Mouse (Mus musculus) midbrain, embryonic 14.5 days (tissue): ENCODE data around the gene Lbr. TPM values are rescaled to one million over a fixed set of nuclear protein-coding genes. Genes with fewer than 3 reads are reported as not detected.

Experiments
- ATAC-seq: fragments of 200-750 bp; cut with Nextera tagmentation; 2 replicates; pipeline ENCODE4 v1.8.0; 2017; ENCODE audit warnings: moderate number of reproducible peaks, moderate library complexity; ENCODE audit not compliant: low FRiP score, low TSS enrichment
- DNase-seq: peaks from one replicate; pipeline ENCODE4 v3.0.0-alpha.2; 2015
- H3K27ac ChIP-seq: fragments of 300-500 bp; sonication (generic); replicated peaks from 2 replicates; pipeline ENCODE4 v1.5.1; 2014; ENCODE audit warnings: mild to moderate bottlenecking, low read depth, low read length, moderate library complexity
- H3K27me3 ChIP-seq: fragments of 300-500 bp; sonication (generic); 2 replicates; pipeline ENCODE4 v1.6.1; 2014; ENCODE audit warnings: low read length, control low read depth, mixed read lengths; ENCODE audit not compliant: control insufficient read depth, insufficient read depth
- H3K36me3 ChIP-seq: fragments of 300-500 bp; sonication (generic); 2 replicates; pipeline ENCODE4 v1.6.1; 2014; ENCODE audit warnings: low read length, control low read depth; ENCODE audit not compliant: control insufficient read depth, insufficient read depth
- H3K4me1 ChIP-seq: fragments of 300-500 bp; sonication (generic); 2 replicates; pipeline ENCODE4 v1.6.1; 2014; ENCODE audit warnings: mild to moderate bottlenecking, antibody characterized with exemption, low read length, control low read depth; ENCODE audit not compliant: control insufficient read depth, insufficient read depth
- H3K4me2 ChIP-seq: fragments of 300-500 bp; sonication (generic); 2 replicates; pipeline ENCODE4 v1.6.1; 2014; ENCODE audit warnings: mild to moderate bottlenecking, low read length, moderate library complexity
- H3K4me3 ChIP-seq: fragments of 300-500 bp; sonication (generic); replicated peaks from 2 replicates; pipeline ENCODE4 v1.5.1; 2014; ENCODE audit warnings: low read depth, low read length
- H3K9ac ChIP-seq: fragments of 300-500 bp; sonication (generic); replicated peaks from 2 replicates; pipeline ENCODE4 v1.6.1; 2014; ENCODE audit warnings: mild to moderate bottlenecking, low read length, moderate library complexity
- H3K9me3 ChIP-seq: fragments of 300-500 bp; sonication (generic); 2 replicates; pipeline ENCODE4 v1.6.1; 2016; ENCODE audit warnings: low read length, control low read depth, mixed read lengths; ENCODE audit not compliant: control insufficient read depth
- WGBS: fragments of 180-500 bp; shearing (Covaris S2); extraction: QIAGEN DNeasy Blood & Tissue Kit; methylation state at CpG from one replicate; pipeline ENCODE4 v1.1.7; 2014; 5-methylcytosine and 5-hydroxymethylcytosine counted together
- polyA plus RNA-seq: library from polyadenylated mRNA; unstranded; fragments of >200 nt; fragmentation: Nextera tagmentation; extraction: Ambion mirVana; gene quantifications from 2 replicates; pipeline ENCODE4 v1.2.1, GENCODE M21; 2014

Lbr gene
- polyA plus RNA-seq, 1 experiment from 2014 or later = 43.3 TPM

DNA sequence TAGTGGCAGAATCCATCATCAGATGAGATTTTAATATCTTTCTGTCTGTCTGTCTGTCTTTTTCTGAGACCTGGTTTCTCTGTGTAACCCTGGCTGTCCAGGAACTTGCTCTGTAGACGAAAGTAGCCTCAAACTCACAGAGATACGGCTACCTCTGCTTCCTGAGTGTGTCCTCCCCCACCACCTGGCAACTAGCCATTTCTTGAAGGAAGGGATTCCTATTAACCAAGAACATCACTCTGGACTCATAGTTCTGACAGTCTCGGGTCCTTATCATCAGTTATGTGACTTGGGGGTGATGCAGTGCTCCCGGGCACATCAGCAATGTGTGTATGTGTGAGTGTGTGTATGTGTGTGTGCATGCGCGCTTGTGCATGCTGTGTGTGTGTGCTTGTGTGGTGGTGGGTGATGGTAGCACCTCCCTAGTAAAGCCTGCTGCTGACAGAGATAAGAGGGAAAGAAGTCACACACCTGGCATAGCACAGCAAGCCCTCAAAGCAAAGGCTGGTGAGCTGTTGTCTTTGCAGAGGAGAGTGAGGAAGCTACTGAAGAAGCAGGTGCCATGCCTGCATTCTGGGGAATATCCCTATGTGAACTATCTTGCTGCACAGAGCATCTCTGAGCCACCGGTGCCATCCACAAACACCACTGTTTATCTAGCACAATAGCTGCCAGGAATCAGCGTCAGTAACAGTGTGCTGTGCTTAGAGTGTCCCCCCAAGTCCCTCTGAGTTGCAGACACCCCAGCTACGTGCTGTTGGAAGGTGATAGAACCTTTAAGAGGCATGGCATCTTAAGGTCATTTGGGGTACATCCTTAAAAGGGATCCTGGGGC is 30.5 kb upstream of the Lbr start:
- Histone ChIP-seq H3K9ac (no peak overlapping the region), H3K4me2 (no peak overlapping the region), H3K4me1 (no peaks in the 10 kb centered on the region), H3K9me3 (no peaks in the 10 kb centered on the region), H3K27me3 (no peaks in the 10 kb centered on the region), H3K36me3 (no peaks in the 10 kb centered on the region), H3K4me3 (no peak overlapping the region), H3K27ac (no peak overlapping the region)
- no peak for DNase-seq
- ATAC-seq = no peak
- WGBS = 86% methylated on average over 9 of the region's 9 CpGs

- no peak for ATAC-seq
- no peaks in the 10 kb centered on the region for H3K9me3 ChIP-seq
- 88% methylated on average over 3 of the region's 3 CpGs for WGBS
Observed at GRCm38 (mm10) chr1:181872639-181873038, 29.8 kb upstream of the Lbr start.

GRCm38 (mm10) chr1:181866429-181867280 is 23.8 kb upstream of the Lbr start:
- Histone ChIP-seq H3K4me2 (no peak overlapping the region), H3K9ac (no peak overlapping the region), H3K27ac (no peak overlapping the region), H3K4me3 (no peak overlapping the region), H3K4me1 (no peaks in the 10 kb centered on the region), H3K27me3 (no peaks in the 10 kb centered on the region), H3K36me3 (no peaks in the 10 kb centered on the region), H3K9me3 (no peaks in the 10 kb centered on the region)
- DNase-seq = no peak
- ATAC-seq = no peak
- WGBS = 86% methylated on average over 6 of the region's 6 CpGs

More at GRCm38 (mm10) chr1:181872639-181873038, 29.8 kb upstream of the Lbr start:
- no peak for DNase-seq
- Histone ChIP-seq H3K9ac (no peak overlapping the region), H3K27me3 (no peaks in the 10 kb centered on the region), H3K36me3 (no peaks in the 10 kb centered on the region), H3K4me3 (no peak overlapping the region), H3K27ac (no peak overlapping the region), H3K4me1 (no peaks in the 10 kb centered on the region), H3K4me2 (no peak overlapping the region)

DNA sequence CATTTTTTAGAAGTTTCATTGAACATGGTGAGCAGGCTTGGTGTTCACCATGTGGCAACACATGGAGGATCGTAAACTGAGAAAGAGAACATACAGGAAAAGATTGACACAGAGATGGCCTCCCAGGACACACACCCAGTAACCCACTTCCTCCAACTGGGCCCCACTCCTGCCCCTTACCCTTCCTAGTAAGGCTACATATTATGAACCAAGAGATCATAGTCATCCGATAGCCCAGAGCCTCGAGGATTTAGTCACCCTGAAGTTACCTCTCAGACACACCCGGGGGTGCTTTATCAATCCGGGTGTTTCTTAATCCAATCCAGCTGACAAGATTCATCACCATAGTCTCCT is 23.0 kb upstream of the Lbr start:
- Histone ChIP-seq H3K4me3 (no peak overlapping the region), H3K9ac (no peak overlapping the region), H3K9me3 (no peaks in the 10 kb centered on the region), H3K4me1 (no peaks in the 10 kb centered on the region), H3K27ac (no peak overlapping the region), H3K27me3 (no peaks in the 10 kb centered on the region), H3K4me2 (no peak overlapping the region), H3K36me3 (no peaks in the 10 kb centered on the region)
- DNase-seq (no peak), ATAC-seq (no peak)
- 81% methylated on average over 5 of the region's 5 CpGs for WGBS

DNA sequence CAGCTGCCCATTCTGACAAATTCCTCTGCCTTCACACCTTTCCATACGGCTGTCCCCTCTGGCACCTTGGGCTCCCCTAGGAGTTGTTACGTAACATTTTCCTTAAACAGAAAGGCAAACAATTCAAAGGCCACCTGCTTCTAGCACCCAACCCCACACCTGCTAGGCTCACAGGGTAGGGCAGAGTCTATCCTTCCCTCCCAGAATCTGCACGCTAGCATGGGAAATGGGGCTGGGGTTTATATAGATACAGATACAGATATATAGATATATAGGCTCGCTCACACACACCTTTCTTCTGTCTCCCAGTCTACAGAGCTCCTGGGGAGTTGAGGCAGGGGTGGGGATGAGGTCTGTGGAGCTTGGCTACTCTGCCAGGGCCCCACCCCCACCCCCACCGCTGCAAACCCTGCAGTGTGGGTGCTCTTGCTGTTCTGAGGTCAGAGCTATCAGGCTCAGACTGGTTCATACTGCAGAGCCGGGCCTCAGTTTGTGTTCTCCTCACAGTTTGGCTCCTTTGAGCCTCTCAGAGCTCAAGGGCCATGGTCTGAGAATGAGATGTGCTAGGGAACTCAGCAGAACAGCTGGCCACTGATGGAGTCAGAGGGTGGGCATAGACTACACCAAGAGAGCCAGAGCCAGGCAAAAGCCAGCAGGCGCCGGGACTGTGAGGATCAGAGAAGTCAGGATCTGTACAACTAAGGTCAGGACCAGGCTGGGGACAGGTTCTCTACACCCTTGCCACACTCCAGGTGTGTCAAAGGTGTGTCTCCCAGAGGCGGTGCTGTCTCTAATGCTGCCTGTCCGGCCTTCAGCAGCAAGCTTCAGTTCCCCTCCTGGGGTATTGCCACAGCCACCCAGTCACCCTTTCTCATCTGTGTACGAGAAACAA is 22.4 kb upstream of the Lbr start:
- no peak for ATAC-seq
- Histone ChIP-seq H3K4me1 (no peaks in the 10 kb centered on the region), H3K9me3 (no peaks in the 10 kb centered on the region), H3K4me3 (no peak overlapping the region), H3K9ac (no peak overlapping the region), H3K27ac (no peak overlapping the region), H3K36me3 (no peaks in the 10 kb centered on the region), H3K27me3 (no peaks in the 10 kb centered on the region), H3K4me2 (no peak overlapping the region)
- no peak for DNase-seq
- 76% methylated on average over 11 of the region's 11 CpGs for WGBS

DNA sequence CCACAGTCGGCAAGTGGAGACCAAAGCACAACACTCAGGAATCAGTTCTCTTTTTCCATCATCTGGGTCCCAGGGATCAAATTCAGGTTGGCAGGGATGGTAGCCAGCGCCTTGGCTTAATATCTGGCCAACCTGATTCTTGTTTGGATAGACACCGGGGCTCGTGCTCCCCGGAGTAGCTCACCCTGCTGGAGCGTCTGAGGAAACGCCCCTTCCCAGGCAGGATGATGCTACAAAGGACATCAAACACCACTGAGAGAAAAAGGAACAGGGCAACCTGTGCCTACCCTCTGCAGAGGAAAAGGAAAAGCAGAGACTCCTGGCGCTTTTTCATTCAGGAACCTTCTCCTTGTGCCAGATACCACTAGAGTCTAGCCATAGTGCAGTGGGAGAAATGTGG is 20.6 kb upstream of the Lbr start:
- whole genome bisulfite sequencing = 43% methylated on average over 8 of the region's 8 CpGs
- DNase-seq (no peak), ATAC-seq (no peak)
- H3K4me1 ChIP-seq = no peaks in the 10 kb centered on the region
- no peaks in the 10 kb centered on the region for H3K27me3 ChIP-seq
- H3K27ac ChIP-seq = no peak overlapping the region
- H3K4me3 ChIP-seq = no peak overlapping the region
- H3K4me2 ChIP-seq = no peak overlapping the region
- no peak overlapping the region for H3K9ac ChIP-seq
- no peaks in the 10 kb centered on the region for H3K9me3 ChIP-seq
- H3K36me3 ChIP-seq = no peaks in the 10 kb centered on the region

- H3K27ac ChIP-seq = 0 out of 2 replicates have a peak overlapping the region, but pooled peaks have one; percentile 8
- WGBS = 46% methylated on average over 16 of the region's 16 CpGs
Observed at GRCm38 (mm10) chr1:181862676-181863374, 20.0 kb upstream of the Lbr start.

More at GRCm38 (mm10) chr1:181862676-181863374, 20.0 kb upstream of the Lbr start:
- ATAC-seq = no peak
- DNase-seq = peak; percentile 34
- no peak overlapping the region for H3K4me2 ChIP-seq
- H3K9ac ChIP-seq = no peak overlapping the region
- H3K36me3 ChIP-seq = no peaks in the 10 kb centered on the region
- no peaks in the 10 kb centered on the region for H3K4me1 ChIP-seq
- H3K9me3 ChIP-seq = no peaks in the 10 kb centered on the region
- H3K27me3 ChIP-seq = no peaks in the 10 kb centered on the region
- H3K4me3 ChIP-seq = no peak overlapping the region
